Mouse (Mus musculus) retina, postnatal 7 days (tissue): ENCODE results near the gene Egflam.

Source experiments
- DNase-seq: peaks from one replicate; pipeline ENCODE4 v3.0.0-alpha.2; 2012; ENCODE audit warnings: low read depth, low spot score

The Egflam gene

DNA sequence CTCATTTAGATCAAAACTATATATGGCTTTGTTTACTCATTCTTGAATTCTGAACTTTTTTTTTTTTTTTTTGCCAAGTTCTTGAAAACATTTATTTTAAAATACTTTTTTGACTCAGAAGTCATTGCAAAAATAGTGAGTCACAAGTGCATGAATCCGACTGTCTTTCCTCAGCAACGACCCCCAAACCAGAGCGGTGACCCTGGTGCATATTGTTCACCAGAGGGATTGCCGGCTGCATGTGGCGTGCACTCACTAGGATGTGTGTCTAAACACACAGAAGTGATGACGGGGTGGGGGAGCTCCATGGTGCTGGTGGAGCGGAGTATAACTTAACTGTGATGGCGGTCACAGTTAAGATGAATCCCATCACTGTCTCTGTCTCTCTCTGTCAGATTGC, 224.4 kb downstream of the Egflam start:
- no peak for DNase-seq

DNA sequence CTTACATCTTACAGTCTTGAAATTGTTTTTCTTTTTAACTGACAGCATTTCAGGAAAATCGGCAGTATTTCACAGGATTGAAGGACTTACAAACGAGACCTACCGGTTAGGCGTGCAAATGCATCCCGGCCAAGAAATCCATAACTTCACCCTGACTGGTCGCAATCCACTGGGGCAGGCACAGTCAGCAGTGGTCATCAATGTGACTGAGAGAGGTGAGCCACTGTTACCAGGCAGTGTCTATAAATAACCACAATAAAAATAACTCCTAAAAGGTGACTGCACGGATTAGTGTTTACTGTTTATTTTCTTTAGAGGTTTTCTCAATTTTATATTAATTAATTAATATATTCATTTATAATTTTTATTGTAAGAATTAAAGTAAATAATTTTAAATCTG, 224.8 kb downstream of the Egflam start:
- DNase-seq = no peak

DNA sequence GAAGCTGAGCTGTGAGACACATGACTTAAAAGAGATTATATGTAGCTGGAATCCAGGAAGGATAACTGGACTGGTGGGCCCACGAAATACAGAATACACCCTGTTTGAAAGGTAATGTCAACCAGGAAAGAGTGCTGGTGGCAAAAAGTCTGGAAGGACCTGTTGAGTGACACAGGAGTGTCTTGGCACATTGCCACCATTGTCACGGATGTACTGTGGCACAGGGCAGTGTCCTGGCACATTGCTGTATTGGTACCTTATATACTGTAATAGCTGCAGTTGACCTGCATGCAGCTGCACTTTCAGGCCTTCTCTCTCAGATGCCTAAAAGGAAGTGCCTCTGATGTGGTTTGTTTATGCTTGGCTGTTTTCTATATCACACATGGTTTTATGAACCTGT, 225.3 kb downstream of the Egflam start:
- DNase-seq = no peak

DNA sequence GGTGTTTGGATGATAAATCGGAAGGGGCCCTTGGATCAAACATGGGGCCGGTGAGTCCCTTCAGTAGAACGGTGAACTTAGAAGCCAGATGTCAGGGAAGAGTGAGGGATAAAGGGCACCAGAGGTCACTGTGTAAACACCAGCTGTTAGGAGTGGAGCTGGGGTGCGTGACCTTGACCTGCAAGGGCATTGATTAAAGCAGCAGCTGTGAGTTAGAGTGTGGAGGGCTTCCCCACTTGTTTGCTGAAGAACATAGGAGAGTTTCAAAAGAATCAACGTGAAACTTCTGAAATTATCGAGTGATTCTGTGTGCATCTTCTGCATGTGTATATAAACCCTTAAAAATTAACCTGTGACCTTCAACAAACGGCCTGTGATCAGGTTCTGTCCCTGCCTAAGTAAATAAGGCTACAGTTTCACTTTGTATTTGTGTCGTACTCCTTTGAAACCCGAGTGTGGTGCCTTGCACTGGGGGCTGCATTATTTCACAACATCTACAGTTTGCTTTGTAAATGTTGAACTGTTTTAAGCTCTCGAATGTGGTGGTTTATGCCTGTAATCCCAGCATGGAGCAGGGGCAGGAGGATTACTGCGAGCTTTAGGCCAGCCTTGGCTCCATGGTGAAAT, 230.2 kb downstream of the Egflam start:
- DNase-seq = no peak

GRCm38 (mm10) chr15:7167238-7167905, 230.8 kb downstream of the Egflam start:
- no peak for DNase-seq

GRCm38 (mm10) chr15:7166735-7167134, 231.5 kb downstream of the Egflam start:
- DNase-seq = no peak

- DNase-seq = no peak
Measured at GRCm38 (mm10) chr15:7163851-7164250, 234.3 kb downstream of the Egflam start.

- DNase-seq = no peak
Measured at GRCm38 (mm10) chr15:7160321-7160720, 237.9 kb downstream of the Egflam start.

DNA sequence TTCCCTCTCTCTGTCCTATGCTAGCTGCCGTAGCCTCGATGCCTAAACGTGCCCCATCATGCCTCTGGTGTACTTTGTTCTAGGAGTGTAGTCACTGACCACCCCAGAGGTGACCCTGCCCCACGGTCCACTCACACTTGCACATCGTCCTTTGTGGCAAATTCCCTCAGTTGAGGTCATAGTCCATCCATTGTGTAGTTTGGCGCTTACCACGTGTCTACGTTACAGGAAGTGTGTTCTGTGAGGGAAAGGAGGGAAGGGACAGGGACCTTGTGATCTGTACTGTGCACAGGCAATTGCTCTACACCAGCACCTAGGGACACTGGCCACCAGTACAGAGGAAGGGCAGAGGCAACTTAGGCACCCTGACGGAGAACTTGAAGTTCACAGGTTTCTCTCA, 238.3 kb downstream of the Egflam start:
- no peak for DNase-seq

GRCm38 (mm10) chr15:7157658-7158057, 240.5 kb downstream of the Egflam start:
- DNase-seq = no peak
